Mouse (Mus musculus) intestine, postnatal 0 days (tissue): Measurements from ENCODE around the gene Rab24. TPM values are rescaled to one million over a fixed set of nuclear protein-coding genes. Genes with fewer than 3 reads are reported as not detected.
A peak's percentile ranks its signal among the peaks of the same experiment; 100 is the strongest.

Experiments used
- ATAC-seq: fragments of 200-750 bp; cut with Nextera tagmentation; 2 replicates; pipeline ENCODE4 v1.8.0; 2017; ENCODE audit warnings: mild to moderate bottlenecking, moderate TSS enrichment, moderate library complexity
- H3K27ac ChIP-seq: fragments of 300-500 bp; sonication (generic); 2 replicates; pipeline ENCODE4 v1.5.1; 2014; ENCODE audit warnings: mild to moderate bottlenecking, low read depth, low read length, moderate library complexity
- H3K27me3 ChIP-seq: fragments of 300-500 bp; sonication (generic); replicated peaks from 2 replicates; pipeline ENCODE4 v1.6.1; 2014; ENCODE audit warnings: low read length, mixed read lengths; ENCODE audit not compliant: control insufficient read depth, insufficient read depth
- H3K36me3 ChIP-seq: fragments of 300-500 bp; sonication (generic); 2 replicates; pipeline ENCODE4 v1.6.1; 2014; ENCODE audit warnings: mild to moderate bottlenecking, moderate library complexity; ENCODE audit not compliant: control insufficient read depth, insufficient read depth
- H3K4me1 ChIP-seq: fragments of 300-500 bp; sonication (generic); replicated peaks from 2 replicates; pipeline ENCODE4 v1.6.1; 2014; ENCODE audit warnings: antibody characterized with exemption, low read length, mixed read lengths; ENCODE audit not compliant: control insufficient read depth, insufficient read depth
- H3K4me2 ChIP-seq: fragments of 300-500 bp; sonication (generic); replicated peaks from 2 replicates; pipeline ENCODE4 v1.6.1; 2014; ENCODE audit warnings: low read depth, mild to moderate bottlenecking, moderate library complexity
- H3K4me3 ChIP-seq: fragments of 300-500 bp; sonication (generic); 2 replicates; pipeline ENCODE4 v1.5.1; 2014; ENCODE audit warnings: low read depth, low read length
- H3K9ac ChIP-seq: fragments of 300-500 bp; sonication (generic); 2 replicates; pipeline ENCODE4 v1.6.1; 2014; ENCODE audit warnings: mild to moderate bottlenecking, low read depth, low read length
- H3K9me3 ChIP-seq: fragments of 300-500 bp; sonication (generic); 2 replicates; pipeline ENCODE4 v1.6.1; 2016; ENCODE audit warnings: mixed run types; ENCODE audit not compliant: control insufficient read depth
- CTCF ChIP-seq: sonication (generic); IDR thresholded peaks from 2 replicates; pipeline ENCODE4 v1.5.1; 2016; ENCODE audit warnings: low read depth, mild to moderate bottlenecking, control low read depth, antibody characterized with exemption, moderate library complexity
- WGBS: fragments of 180-500 bp; shearing (Covaris S2); extraction: QIAGEN DNeasy Blood & Tissue Kit; methylation state at CpG from one replicate; pipeline ENCODE4 v1.1.7; 2014; 5-methylcytosine and 5-hydroxymethylcytosine counted together
- polyA plus RNA-seq: library from polyadenylated mRNA; unstranded; fragments of >200 nt; fragmentation: Nextera tagmentation; extraction: Ambion mirVana; gene quantifications from 2 replicates; pipeline ENCODE4 v1.2.1, GENCODE M21; 2015

Gene Rab24
- polyA plus RNA-seq, 1 experiment from 2014 or later = 142 TPM

DNA sequence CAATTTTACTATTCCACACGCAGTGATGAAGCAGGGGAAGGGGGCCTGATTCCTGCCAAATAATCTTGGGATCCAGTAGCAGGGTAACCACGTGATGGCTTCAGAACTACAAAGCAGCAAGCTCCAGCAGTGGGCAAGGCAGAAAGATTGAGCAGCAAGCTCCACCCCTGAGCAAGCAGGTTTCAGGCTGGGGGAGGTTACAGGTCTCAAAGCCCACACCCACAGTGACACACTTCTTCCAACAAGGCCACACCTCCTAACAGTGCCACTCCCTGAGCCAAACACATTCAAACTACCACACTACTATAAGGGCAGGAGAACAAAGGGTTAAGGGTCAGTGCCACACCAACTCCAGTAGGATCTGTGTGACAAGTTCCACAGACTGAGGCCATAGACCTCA lies 17.5 kb upstream of the Rab24 start:
- Histone ChIP-seq H3K27ac (no peak overlapping the region), H3K36me3 (peaks cover 8% of the 10 kb centered on the region), H3K9me3 (no peaks in the 10 kb centered on the region), H3K4me1 (no peaks in the 10 kb centered on the region), H3K27me3 (no peaks in the 10 kb centered on the region), H3K9ac (no peak overlapping the region), H3K4me3 (no peak overlapping the region), H3K4me2 (no peak overlapping the region)
- 27% methylated on average over 2 of the region's 2 CpGs for WGBS
- no peak for TF ChIP-seq CTCF
- ATAC-seq = peak; percentile 89

DNA sequence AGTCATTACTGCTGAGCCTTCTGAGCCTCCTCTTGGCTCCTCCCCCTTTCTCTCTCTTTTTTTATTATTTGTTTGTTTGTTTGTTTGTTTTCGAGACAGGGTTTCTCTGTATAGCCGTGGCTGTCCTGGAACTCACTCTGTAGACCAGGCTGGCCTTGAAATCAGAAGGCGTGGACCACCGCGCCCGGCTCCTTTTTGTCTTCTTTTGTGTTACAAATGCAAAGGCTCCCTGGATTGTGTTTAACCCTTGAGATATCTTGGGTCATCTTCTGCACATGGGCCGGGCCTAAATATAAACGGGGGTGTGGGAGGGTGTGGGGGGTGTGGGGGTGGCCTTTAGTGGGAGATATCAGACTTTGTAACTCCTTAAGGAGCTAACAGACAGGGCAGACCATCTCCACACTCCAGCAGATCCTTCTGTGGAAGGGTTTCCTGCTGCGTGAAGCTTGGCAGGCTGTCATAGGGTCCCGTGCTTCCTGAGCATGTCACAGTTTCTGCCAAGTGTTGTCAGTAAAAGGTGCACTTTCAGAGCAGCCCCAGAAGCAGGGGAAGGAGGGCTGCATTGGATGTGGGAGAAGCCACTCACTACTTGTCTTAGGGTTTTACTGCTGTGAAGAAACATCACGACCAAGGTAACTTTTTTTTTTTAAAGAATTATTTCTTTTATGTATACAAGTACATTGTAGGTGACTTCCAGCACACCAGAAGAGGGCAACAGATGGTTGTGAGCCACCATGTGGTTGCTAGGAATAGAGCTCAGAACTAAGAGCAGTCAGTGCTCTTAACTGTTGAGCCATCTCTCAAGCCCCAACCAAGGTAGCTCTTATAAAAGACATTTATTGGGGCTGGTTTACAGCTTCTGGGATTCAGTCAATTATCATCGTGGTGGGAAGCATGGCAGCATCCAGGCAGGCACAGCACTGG lies 16.6 kb upstream of the Rab24 start:
- no peaks in the 10 kb centered on the region for H3K27me3 ChIP-seq
- 0 out of 2 replicates have a peak, but pooled peaks have one; percentile 8 for TF ChIP-seq CTCF
- H3K4me1 ChIP-seq = no peaks in the 10 kb centered on the region
- H3K4me3 ChIP-seq = no peak overlapping the region
- 65% methylated on average over 12 of the region's 12 CpGs for WGBS
- no peak overlapping the region; the same call in 1 of the 2 replicates for H3K4me2 ChIP-seq
- no peak overlapping the region for H3K27ac ChIP-seq
- no peak for ATAC-seq
- H3K36me3 ChIP-seq = no peaks in the 10 kb centered on the region
- no peak overlapping the region for H3K9ac ChIP-seq
- H3K9me3 ChIP-seq = no peaks in the 10 kb centered on the region

DNA sequence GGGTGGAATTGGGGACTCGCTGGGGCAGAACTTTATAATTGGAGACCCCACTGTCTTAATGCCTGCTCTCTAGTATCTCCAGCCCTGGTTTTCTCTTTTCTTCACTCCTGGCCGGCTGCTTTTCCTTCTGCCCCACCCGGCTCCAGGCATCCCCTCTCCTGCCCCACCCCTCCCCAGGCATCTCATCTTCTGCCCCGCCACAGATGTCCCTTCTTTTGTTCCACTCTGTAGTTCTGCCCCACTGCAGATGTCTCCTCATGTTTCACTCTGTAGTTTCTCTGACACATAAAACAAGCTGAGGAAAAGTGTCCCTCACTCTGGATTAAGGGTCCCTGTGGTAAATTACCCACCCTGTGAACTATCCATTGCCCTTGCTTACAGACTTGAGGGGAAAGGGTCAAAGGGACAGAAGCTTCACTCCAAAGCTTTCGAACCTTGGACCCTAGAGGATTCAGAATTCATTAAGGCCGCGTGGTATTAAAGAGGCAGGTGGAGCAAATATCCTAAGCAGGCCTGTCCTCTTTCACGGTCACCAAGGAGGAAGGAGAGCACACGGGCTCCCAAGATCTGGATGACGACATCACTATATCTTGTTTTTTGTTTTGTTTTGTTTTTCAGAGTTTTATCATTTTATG lies 15.7 kb upstream of the Rab24 start:
- H3K9ac ChIP-seq = no peak overlapping the region
- no peak overlapping the region for H3K4me3 ChIP-seq
- H3K9me3 ChIP-seq = no peaks in the 10 kb centered on the region
- no peak overlapping the region for H3K27ac ChIP-seq
- no peaks in the 10 kb centered on the region for H3K36me3 ChIP-seq
- H3K4me1 ChIP-seq = no peaks in the 10 kb centered on the region
- no peaks in the 10 kb centered on the region for H3K27me3 ChIP-seq
- no peak for ATAC-seq
- no peak overlapping the region for H3K4me2 ChIP-seq
- 56% methylated on average over 10 of the region's 10 CpGs for WGBS
- TF ChIP-seq CTCF = no peak

DNA sequence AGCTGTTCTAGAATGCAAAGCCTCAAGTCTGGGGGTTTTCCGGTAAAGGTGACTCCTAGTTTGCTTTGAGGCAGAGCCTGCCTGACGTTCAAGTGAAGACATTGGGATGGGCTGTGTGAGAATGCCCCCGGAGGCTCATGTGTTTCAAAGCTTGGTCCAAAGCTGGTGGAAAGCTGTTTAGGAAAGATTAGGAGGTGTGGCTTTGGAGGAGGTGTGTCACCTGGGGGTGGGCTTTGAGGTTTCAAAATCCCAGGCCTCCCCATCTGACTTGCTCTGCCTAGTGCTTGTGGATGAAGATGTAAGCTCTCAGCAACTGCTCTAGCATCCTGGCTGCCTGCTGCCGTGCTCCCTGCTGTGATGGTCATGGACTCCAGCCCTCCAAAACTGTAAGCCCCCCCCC lies 14.0 kb upstream of the Rab24 start:
- WGBS = 85% methylated on average over 4 of the region's 4 CpGs
- TF ChIP-seq CTCF = no peak
- Histone ChIP-seq H3K9me3 (no peaks in the 10 kb centered on the region), H3K36me3 (no peaks in the 10 kb centered on the region), H3K4me1 (no peaks in the 10 kb centered on the region), H3K9ac (no peak overlapping the region), H3K4me3 (no peak overlapping the region), H3K27ac (no peak overlapping the region), H3K4me2 (no peak overlapping the region), H3K27me3 (no peaks in the 10 kb centered on the region)
- ATAC-seq = no peak

DNA sequence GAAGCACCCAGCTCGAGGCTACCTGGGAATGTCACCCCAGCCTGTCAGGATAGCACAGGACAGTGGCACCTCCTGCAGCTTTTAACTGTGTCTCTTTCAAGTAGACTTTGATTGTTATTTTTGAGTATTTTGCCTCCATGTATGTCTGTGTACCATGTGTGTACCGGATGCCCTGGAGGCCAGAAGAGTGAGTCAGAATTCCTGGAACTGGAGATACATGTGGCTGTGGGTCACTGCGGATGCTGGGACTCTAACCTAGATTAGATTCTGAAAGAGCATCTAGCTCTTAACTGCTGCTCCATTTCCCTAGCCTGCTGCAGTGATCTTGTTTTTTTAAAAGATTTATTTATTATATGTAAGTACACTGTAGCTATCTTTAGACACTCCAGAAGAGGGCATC lies 10.6 kb upstream of the Rab24 start:
- no peak for ATAC-seq
- H3K4me2 ChIP-seq = no peak overlapping the region
- no peak overlapping the region for H3K4me3 ChIP-seq
- no peaks in the 10 kb centered on the region for H3K27me3 ChIP-seq
- H3K9ac ChIP-seq = no peak overlapping the region
- TF ChIP-seq CTCF = no peak
- WGBS = 86% methylated on average over 3 of the region's 3 CpGs
- H3K36me3 ChIP-seq = no peaks in the 10 kb centered on the region
- peaks cover 8% of the 10 kb centered on the region for H3K4me1 ChIP-seq
- H3K27ac ChIP-seq = no peak overlapping the region
- no peaks in the 10 kb centered on the region for H3K9me3 ChIP-seq

DNA sequence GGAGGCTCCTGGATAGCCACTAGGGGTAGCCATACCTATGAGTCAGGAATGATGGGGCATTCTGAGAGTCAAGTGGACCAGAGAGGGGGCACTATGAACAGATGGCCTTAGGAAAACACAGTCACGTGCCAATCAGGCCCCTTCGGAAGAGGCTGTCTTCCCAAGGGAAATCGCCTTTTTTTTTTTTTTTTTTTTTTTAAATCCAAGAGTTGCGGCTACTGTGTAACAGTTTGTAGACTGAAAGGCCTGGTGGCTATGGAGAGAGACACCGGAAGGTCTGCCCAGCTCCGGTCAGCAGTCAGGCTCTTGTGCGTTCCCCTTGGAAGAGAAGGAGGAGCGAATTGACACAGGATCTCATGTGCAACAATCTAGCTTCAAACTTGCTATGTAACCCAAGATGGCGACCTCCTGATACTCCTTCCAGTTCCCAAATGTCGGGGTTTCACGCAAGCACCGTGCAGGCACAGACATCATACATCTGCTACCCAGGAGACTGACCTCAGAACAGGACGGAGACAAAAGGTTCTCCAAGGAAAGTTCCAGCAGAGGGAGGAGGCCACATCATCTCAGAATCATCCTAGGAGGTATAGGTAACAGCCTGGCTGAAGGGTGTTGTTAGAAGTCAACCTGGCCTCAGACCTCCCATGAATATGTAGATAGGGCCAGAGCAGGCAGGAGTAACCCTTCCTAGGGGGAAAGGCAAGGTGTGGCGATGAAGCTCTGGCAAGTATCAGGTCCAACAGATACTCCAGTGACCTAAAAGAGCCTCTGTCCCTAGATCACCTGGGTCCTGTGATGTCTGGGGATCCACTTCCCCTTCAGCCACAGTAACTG lies 9.0 kb upstream of the Rab24 start:
- Histone ChIP-seq H3K4me1 (peaks cover 8% of the 10 kb centered on the region), H3K4me2 (peak overlapping the region; percentile 93), H3K9ac (no peak overlapping the region), H3K9me3 (no peaks in the 10 kb centered on the region), H3K27ac (no peak overlapping the region), H3K36me3 (peaks cover 6% of the 10 kb centered on the region), H3K27me3 (no peaks in the 10 kb centered on the region), H3K4me3 (peak overlapping the region; percentile 68)
- no peak for ATAC-seq
- 59% methylated on average over 14 of the region's 14 CpGs for WGBS
- TF ChIP-seq CTCF = peak; percentile 62
